7 mouse cellular contexts compared by ENCODE assay signal in the genomic region with DNA sequence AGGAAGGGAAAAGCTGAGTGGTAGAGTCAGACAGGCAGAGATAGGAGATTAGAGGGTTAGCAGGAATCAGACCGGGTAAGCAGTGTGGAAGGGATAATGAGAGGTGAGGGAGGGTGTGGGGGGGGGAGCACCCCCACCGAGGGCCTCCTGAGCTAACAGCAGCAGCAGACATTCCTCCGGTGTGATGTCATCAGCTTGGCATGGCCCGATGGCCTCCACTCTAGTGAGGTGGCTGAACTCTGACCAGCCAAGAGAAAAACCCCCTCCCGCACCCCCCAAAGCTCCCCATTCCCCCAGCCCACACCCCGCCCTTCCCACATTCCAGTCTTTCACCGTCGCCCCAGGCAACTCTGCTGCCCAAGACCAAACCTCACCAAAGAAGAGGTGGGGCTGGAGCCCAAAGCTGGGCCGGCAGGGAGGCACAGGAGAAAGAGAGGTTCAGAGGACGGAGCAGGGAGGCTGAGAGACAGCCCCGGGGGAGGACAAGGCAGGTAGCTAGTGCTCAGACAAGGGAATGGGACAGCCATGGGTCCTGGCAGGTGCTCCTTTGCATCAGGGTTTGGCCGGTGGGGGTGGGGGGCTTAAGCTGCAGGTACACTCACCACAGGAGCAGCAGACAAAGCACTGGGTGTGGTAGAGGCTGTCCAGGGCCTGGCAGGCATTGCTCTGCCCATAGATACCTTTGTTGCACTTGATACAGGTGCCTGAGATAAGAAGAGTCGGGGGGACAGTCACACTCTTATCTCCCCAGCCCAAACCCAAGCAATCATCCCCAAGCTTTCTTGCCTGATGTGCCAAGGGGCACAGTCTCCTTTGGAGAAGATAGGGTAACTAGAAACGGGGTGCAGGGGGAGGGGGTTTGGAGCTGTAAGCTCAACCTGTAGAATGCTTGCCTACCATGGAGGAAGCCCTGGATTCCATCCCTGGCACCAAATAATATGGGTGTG. TPM values are rescaled to one million over a fixed set of nuclear protein-coding genes. Genes with fewer than 3 reads are reported as not detected.
DNase-seq lines count a peak whose midpoint lies in the region; ATAC-seq and TF ChIP-seq lines count a peak whose summit lies in the region.

No protein-coding gene starts in this region.

- H3K27ac ChIP-seq in embryonic fibroblast, embryonic 13.5 days (ENCODE audit: insufficient read depth, low read length) = peak overlapping the region; percentile 92
- peak overlapping the region; percentile 79 for H3K27ac ChIP-seq in intestine, postnatal 0 days (ENCODE audit: low read depth, low read length)
- H3K27ac ChIP-seq in stomach, embryonic 15.5 days = peak overlapping the region; percentile 83

- peak; percentile 49 for DNase-seq in adipocyte (ENCODE audit: low spot score)
- DNase-seq in lung, adult 2 months = peak; percentile 58
- no peak for DNase-seq in spleen, postnatal 14 days (ENCODE audit: low spot score in 2 of 2)
- no peak for DNase-seq in layer of hippocampus, adult 9-11 months

- H3K36me3 ChIP-seq in intestine, postnatal 0 days (ENCODE audit: control insufficient read depth, insufficient read depth) = peaks cover 21% of the 10 kb centered on the region; the same call in 1 of the 2 replicates
- H3K36me3 ChIP-seq in stomach, embryonic 15.5 days = peaks cover 16% of the 10 kb centered on the region

- H3K9me3 ChIP-seq in intestine, postnatal 0 days (ENCODE audit: control insufficient read depth) = no peaks in the 10 kb centered on the region
- H3K9me3 ChIP-seq in stomach, embryonic 15.5 days = no peaks in the 10 kb centered on the region

- peak; percentile 76 for TF ChIP-seq POLR2A in embryonic fibroblast, embryonic 13.5 days (IDR thresholded peaks at IDR 0.05; ENCODE audit: low read depth, low read length)
- TF ChIP-seq POLR2A in lung, adult 2 months (IDR thresholded peaks at IDR 0.05; ENCODE audit: borderline replicate concordance, extremely low read depth, low read depth, low read length) = no peak

- H3K27me3 ChIP-seq in intestine, postnatal 0 days (replicated peaks; ENCODE audit: control insufficient read depth, insufficient read depth, low read length) = no peaks in the 10 kb centered on the region
- no peaks in the 10 kb centered on the region for H3K27me3 ChIP-seq in stomach, embryonic 15.5 days (replicated peaks)

- peak overlapping the region; percentile 52 for H3K4me2 ChIP-seq in intestine, postnatal 0 days (replicated peaks; ENCODE audit: low read depth)
- H3K4me2 ChIP-seq in stomach, embryonic 15.5 days = peak overlapping the region; percentile 85

- peak overlapping the region; percentile 87 for H3K4me3 ChIP-seq in embryonic fibroblast, embryonic 13.5 days (ENCODE audit: insufficient read depth, low read length)
- H3K4me3 ChIP-seq in intestine, postnatal 0 days (ENCODE audit: low read depth, low read length) = peak overlapping the region; percentile 7; the same call in 1 of the 2 replicates
- no peak overlapping the region for H3K4me3 ChIP-seq in lung, adult 2 months (replicated peaks; ENCODE audit: extremely low read depth, low read depth, low read length)
- H3K4me3 ChIP-seq in stomach, embryonic 15.5 days (replicated peaks) = peak overlapping the region; percentile 74

- peak; percentile 83 for ATAC-seq in intestine, postnatal 0 days
- peak; percentile 61 for ATAC-seq in stomach, embryonic 15.5 days (ENCODE audit: insufficient read depth, low FRiP score, low read depth)

- no peak for TF ChIP-seq CTCF in embryonic fibroblast, embryonic 13.5 days (IDR thresholded peaks at IDR 0.05; ENCODE audit: borderline replicate concordance, insufficient read depth, low read length)
- no peak for TF ChIP-seq CTCF in intestine, postnatal 0 days (IDR thresholded peaks at IDR 0.05; ENCODE audit: low read depth)
- no peak for TF ChIP-seq CTCF in lung, adult 2 months (IDR thresholded peaks at IDR 0.05; ENCODE audit: insufficient read depth, low read length)

- no peak overlapping the region for H3K9ac ChIP-seq in intestine, postnatal 0 days (ENCODE audit: low read depth, low read length)
- peak overlapping the region; percentile 17; the same call in 1 of the 2 replicates for H3K9ac ChIP-seq in stomach, embryonic 15.5 days

- WGBS in intestine, postnatal 0 days = 11% methylated on average over 14 of the region's 14 CpGs
- WGBS in lung, adult 2 months = 49% methylated on average over 14 of the region's 14 CpGs
- 15% methylated on average over 14 of the region's 14 CpGs for WGBS in stomach, embryonic 15.5 days

- H3K4me1 ChIP-seq in embryonic fibroblast, embryonic 13.5 days (ENCODE audit: control insufficient read depth, insufficient read depth, low read length) = peaks cover 9% of the 10 kb centered on the region; the same call in 1 of the 2 replicates
- H3K4me1 ChIP-seq in intestine, postnatal 0 days (replicated peaks; ENCODE audit: control insufficient read depth, insufficient read depth, low read length) = 0 out of 2 replicates have a peak, but pooled peaks cover 15% of the 10 kb centered on the region
- H3K4me1 ChIP-seq in lung, adult 2 months (ENCODE audit: control insufficient read depth, insufficient read depth, low read length) = peaks cover 7% of the 10 kb centered on the region
- H3K4me1 ChIP-seq in stomach, embryonic 15.5 days = peaks cover 41% of the 10 kb centered on the region

RNA-seq across cellular contexts. Expression of a gene that starts 4.3 kb away (rescaled TPM):
- 39.4 and 44.3 TPM in 2 replicates for polyA plus RNA-seq in embryonic fibroblast, embryonic 13.5 days (2011; ENCODE audit: insufficient read length, low read depth, missing spikeins)
- polyA plus RNA-seq in intestine, postnatal 0 days (2015; fragmentation: Nextera tagmentation; extraction: Ambion mirVana) = 13.1 and 15.1 TPM in 2 replicates
- 36.4 and 49.6 TPM in 2 replicates for polyA plus RNA-seq in lung, adult 2 months (2012; rRNA removed)
- 30.8 and 32.0 TPM in 2 replicates for polyA plus RNA-seq in stomach, embryonic 15.5 days (2015; fragmentation: Nextera tagmentation; extraction: Ambion mirVana)

RNA-seq across cellular contexts. Expression of a gene that starts 18.6 kb away (rescaled TPM):
- 21.4 and 33.1 TPM in 2 replicates for polyA plus RNA-seq in embryonic fibroblast, embryonic 13.5 days (2011; ENCODE audit: insufficient read length, low read depth, missing spikeins)
- 28.2 and 29.4 TPM in 2 replicates for polyA plus RNA-seq in intestine, postnatal 0 days (2015; fragmentation: Nextera tagmentation; extraction: Ambion mirVana)
- polyA plus RNA-seq in lung, adult 2 months (2012; rRNA removed) = 7.4 and 7.9 TPM in 2 replicates
- polyA plus RNA-seq in stomach, embryonic 15.5 days (2015; fragmentation: Nextera tagmentation; extraction: Ambion mirVana) = 48.3 and 49.3 TPM in 2 replicates

RNA-seq across cellular contexts. Expression of a gene that starts 32.7 kb away (rescaled TPM):
- polyA plus RNA-seq in embryonic fibroblast, embryonic 13.5 days (2011; ENCODE audit: insufficient read length, low read depth, missing spikeins) = 3.6 and 4.8 TPM in 2 replicates
- 2.9 and 3.1 TPM in 2 replicates for polyA plus RNA-seq in intestine, postnatal 0 days (2015; fragmentation: Nextera tagmentation; extraction: Ambion mirVana)
- 6.5 and 7.3 TPM in 2 replicates for polyA plus RNA-seq in lung, adult 2 months (2012; rRNA removed)
- polyA plus RNA-seq in stomach, embryonic 15.5 days (2015; fragmentation: Nextera tagmentation; extraction: Ambion mirVana) = 6.7 and 8.3 TPM in 2 replicates

RNA-seq across cellular contexts. Expression of a gene that starts 44.8 kb away (rescaled TPM):
- polyA plus RNA-seq in embryonic fibroblast, embryonic 13.5 days (2011; ENCODE audit: insufficient read length, low read depth, missing spikeins) = 147 and 178 TPM in 2 replicates
- 246 and 274 TPM in 2 replicates for polyA plus RNA-seq in intestine, postnatal 0 days (2015; fragmentation: Nextera tagmentation; extraction: Ambion mirVana)
- polyA plus RNA-seq in lung, adult 2 months (2012; rRNA removed) = 129 and 146 TPM in 2 replicates
- 370 and 382 TPM in 2 replicates for polyA plus RNA-seq in stomach, embryonic 15.5 days (2015; fragmentation: Nextera tagmentation; extraction: Ambion mirVana)

RNA-seq across cellular contexts. Expression of a gene that starts 48.2 kb away (rescaled TPM):
- not detected in 2 replicates for polyA plus RNA-seq in embryonic fibroblast, embryonic 13.5 days (2011; ENCODE audit: insufficient read length, low read depth, missing spikeins)
- not detected in 2 replicates for polyA plus RNA-seq in intestine, postnatal 0 days (2015; fragmentation: Nextera tagmentation; extraction: Ambion mirVana)
- polyA plus RNA-seq in lung, adult 2 months (2012; rRNA removed) = not detected in 2 replicates
- polyA plus RNA-seq in stomach, embryonic 15.5 days (2015; fragmentation: Nextera tagmentation; extraction: Ambion mirVana) = 0.03 TPM in 2 replicates

Comparison
In these comparisons a context has a peak if more than half of its experiments do, and no peak if none do; other contexts are left out.
1. DNase-seq: peak in adipocyte (single experiment) and lung, adult 2 months (single experiment); none in spleen, postnatal 14 days (0 of 2) and layer of hippocampus, adult 9-11 months (single experiment).
2. Peak in every context shown above with its lines, with median percentiles within 50 percentile points of each other: H3K27ac ChIP-seq.